Mouse (Mus musculus): ENCODE measurements at regions not wholly inside any gene's neighbourhood (a gene's known extent, or its start where the extent isn't known, plus 50 kb on each side); places are given as distances from the start of the nearest gene placed in this dataset.
A peak's percentile ranks its signal among the peaks of the same experiment; 100 is the strongest.

DNA sequence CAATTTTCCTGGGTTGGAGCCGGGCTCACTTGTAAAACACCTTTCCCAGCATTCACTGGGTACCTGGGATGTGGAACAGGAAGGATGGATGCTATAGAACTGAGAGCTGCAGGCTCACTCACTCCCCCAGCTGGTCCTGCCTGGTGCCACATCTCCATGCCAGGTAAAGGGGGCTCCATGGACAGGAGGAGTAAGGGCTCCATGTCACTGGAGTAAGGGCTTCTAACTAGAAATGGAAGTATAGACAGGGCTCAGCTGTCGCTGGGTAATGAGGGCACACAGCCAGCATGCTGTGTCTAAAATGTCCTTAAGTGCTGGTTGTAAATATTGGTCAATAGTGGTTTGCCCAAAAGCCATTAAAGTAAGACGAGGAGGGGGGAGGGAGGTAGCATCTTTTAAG lies 99.4 kb upstream of the Gpr12 start:
- DNase-seq = no peak

DNA sequence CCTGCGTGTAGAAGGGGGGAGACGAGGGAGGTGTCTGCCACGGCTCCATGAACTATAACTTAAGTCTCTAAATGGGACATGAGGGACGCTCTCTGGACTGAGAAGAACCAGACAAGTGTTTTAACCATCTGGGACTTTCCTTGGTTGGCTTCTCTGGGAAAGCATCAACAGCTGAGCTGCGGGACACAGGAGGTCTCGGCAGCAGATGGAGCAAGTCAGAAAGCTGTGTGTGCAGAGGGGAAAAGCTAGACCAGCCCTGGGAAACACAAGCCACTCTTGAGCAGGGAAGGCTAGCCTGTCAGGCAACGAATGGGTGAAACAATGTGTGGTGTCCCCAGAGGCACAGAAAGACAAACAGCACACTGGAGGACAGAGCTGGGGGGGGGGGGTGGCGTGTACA lies 98.5 kb upstream of the Gpr12 start:
- no peak for DNase-seq

- no peak for DNase-seq
Observed at GRCm38 (mm10) chr5:146682893-146683292, 97.9 kb upstream of the Gpr12 start.

GRCm38 (mm10) chr5:146681512-146681911 lies 96.5 kb upstream of the Gpr12 start:
- DNase-seq = no peak

DNA sequence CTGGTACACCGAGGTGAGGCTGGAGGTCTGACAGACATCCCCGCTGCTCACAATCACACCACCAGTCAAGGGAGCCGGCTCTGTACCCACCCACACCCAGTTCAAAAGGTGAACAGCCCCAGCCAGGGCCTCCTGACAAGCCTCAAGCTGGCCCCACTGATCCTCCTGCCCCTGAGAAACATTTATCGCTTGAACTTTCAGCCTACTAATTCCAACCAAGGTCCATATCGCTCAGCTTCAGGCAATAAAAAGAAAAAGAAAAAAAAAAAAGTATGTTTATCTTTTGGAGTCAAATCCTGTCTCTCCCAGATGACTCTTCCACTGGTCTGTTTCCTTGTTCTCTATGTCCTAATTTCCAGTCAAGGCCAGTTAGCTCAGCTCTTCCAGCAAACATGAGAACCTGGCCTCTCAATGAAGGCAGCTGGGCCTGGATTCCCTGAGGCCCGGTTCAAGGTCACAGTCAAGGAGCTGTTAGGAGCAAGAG lies 94.2 kb upstream of the Gpr12 start:
- no peak for DNase-seq

DNA sequence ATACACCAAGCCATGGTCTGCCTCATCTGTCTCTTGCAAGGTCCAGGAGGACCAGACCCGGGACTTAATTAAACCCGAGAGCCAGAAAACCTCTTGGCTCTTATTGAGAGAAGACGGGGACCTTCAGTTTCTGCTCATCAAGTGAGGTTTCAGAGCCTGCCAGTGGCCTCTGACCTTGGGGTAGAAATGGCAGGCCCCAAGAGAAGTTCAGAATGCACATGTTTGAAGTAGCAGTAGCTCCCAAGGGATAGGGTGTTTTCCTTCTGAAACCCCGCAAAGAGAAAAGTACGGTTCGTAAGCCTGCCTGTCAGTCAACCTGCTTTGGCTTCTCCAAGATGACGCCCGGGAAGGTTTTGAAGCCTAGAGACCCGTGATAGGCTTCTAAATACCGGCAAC lies 93.7 kb upstream of the Gpr12 start:
- DNase-seq = no peak

GRCm38 (mm10) chr5:146678049-146678774 lies 93.2 kb upstream of the Gpr12 start:
- no peak for DNase-seq

- no peak for DNase-seq
Observed at GRCm38 (mm10) chr5:146677151-146677515, 92.1 kb upstream of the Gpr12 start.

GRCm38 (mm10) chr5:146676470-146677150 lies 91.6 kb upstream of the Gpr12 start:
- DNase-seq = no peak

DNA sequence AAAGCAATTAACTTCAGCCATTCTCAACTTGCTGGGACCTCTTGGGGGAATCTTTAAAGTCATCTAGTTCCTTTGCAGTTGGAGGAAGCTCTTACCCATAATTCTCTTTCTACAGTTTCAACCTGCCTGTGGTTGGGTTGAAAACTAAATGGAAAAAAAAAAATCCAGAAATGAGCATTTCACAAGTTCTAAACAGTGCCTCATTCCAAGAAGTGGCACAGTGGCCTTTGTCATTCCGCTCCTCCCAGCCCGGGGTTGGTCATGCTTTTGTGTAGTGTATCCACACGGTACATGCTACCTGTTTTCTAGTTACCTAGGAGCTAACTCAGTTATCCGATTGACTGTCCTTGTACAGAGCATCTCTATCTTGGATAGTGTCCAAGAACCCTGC lies 90.8 kb upstream of the Gpr12 start:
- DNase-seq = no peak

DNA sequence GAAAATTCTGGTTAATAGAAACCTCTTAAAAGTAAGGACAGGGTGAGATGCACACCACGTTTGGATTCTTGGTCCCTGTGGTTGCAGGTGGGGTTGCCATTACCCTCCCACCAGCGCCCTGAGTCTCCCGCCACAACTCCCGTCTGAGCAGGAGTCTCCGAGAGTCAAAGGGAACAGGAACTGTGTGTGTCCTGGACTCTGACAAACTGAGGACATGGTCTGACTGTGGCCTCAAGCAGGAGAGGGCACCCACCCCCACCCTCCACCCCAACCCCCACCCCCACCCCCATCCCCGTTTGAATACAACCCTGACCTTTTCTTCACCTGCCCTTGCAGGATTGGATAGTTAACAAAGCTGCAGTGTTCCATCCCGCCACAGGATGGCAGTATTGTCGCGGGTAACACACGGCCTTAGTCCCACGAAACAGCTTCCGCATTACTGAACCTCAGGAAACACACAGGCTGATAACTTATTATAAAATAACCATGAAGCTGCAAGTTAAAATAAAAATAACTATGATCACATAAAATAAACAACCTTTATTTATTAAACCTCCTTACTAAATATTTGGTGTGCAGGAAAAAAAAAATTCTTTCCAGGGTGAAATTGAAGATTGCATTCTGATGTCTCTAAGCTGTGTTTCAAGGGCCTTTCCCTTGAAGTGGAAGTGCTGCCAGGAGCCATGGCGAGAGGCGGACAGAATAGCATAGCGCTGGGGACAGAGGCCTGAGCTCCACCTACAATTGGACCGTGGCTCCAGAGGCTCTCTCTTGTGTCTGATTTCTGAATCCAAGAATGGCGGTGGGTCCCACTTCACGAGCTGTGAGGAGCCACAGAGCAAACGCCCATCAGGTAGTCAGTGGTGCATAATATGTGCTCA lies 90.2 kb upstream of the Gpr12 start:
- peak; percentile 58 to 59 for DNase-seq

DNA sequence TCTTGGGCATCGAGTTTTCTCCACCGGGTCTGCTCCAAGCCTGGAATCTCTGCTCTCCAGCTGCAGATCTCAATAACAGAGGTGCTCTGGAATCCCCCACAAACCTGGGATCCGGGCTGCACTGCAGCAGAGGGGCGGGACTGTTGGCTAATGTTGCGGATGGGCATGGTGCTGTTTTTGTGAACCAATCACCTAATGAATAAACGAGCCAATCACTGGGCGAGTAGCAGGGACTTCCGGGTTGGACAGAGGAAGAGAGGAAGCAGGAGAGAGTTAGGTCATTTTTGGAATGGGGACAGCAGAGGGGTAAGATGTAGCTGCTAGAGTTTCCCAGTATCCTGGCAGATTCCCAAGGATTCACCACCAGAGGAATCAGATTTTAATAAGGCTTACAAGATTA lies 76.7 kb upstream of the Gpr12 start:
- no peak for DNase-seq

- no peak for DNase-seq
Observed at GRCm38 (mm10) chr5:146657228-146657627, 72.2 kb upstream of the Gpr12 start.

- no peak for DNase-seq
Observed at GRCm38 (mm10) chr5:146655394-146655793, 70.4 kb upstream of the Gpr12 start.

- DNase-seq = no peak
Observed at GRCm38 (mm10) chr5:146653686-146654450, 68.8 kb upstream of the Gpr12 start.

DNA sequence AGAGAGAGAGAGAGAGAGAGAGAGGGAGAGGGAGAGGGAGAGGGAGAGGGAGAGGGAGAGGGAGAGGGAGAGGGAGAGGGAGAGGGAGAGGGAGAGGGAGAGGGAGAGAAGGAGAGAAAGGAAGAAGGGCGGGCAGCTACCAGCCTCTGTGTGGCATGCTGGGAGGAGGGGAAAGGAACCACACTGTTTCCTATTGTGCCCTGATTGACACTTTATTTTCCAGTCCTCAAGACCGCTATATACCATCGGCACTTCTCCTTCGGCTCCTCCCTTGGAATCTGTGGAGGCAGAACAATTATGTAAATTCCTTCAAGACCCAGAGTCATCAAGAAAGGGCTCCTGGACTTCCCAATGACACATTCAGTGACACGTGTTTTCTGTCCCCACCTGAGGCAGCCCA lies 67.8 kb upstream of the Gpr12 start:
- DNase-seq = no peak

DNA sequence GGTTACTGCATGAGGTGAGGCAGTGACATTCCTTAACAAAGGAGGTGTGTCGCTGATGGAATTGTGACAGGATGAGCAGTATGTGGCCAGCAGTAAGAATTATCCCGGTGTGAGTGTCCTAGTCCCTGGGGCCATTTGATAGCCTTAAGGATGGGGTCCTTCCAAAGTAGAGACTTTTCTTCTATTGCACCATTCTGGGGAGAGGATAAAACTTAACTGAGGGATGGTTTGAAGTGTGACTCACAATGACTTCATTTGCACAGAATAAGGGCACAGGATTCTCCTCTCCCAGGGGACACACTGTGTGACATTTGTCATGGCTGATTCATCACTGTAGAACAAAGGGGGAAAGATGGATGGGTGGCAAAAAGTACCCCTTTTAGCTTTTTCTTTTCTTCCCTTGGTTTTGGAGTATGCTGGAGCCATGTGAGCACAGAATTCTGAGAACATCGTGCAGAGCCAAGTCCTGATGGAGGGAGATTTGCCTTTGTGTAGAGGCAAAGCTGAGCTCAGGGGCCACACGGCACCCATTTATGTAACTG lies 63.6 kb upstream of the Gpr12 start:
- DNase-seq = no peak

DNA sequence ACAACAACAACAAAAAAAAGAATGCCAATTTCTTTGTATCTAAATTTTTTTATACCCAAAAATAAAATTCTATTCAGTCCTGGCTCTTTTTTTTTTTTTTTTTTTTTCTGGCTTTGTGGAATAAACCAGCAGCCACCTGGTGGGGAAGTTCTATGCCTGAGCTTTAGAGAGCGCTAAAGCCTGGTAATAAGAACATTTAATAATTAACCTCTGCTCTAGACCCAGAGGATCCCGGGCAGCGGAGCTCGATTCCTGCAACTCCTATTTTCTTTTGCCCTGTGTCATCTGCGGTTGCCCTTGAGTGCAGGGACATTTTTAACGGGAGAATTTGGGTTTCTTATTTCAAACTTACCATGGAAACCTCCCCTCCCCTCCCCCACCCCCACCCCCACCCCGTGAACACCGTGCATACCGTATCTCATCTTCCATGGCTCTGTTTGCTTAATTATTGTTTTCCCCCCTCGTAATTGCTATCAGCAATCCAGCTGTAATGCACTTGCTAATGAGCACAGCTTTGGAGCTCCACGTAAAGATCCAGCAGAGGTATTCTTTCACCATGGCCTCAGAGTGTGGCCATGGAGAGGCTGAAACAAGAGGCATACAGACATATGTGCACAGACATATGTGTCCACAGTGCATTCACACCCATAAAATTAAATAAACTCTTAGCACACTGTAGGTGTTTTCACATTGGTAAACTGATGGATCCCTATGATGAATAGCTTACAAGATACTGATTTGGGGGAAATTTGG lies 62.8 kb upstream of the Gpr12 start:
- no peak for DNase-seq

- DNase-seq = no peak
Observed at GRCm38 (mm10) chr5:146644499-146644898, 59.5 kb upstream of the Gpr12 start.

DNA sequence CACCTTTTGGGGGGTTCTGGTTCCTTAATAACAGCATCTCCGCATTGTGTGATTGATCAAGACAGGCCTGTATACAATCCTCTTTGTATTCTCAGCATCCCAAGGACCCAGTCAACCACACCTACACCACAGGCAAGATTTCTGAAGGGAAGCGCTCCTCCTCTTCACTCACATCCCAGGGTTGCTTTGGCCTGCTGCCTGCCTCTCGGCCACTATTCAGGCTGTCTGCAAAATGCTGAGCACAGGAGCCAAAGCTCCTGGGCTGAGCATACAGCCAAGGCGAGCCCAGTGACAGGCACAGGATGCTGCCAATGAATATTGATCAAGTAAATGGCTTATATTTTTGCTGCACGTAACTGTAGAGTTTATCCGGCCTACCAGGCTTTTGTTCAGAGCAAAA lies 56.9 kb upstream of the Gpr12 start:
- DNase-seq = no peak

GRCm38 (mm10) chr5:146636859-146637258 lies 51.8 kb upstream of the Gpr12 start:
- no peak for DNase-seq
